16 mouse cellular contexts compared by ENCODE assay signal in the genomic region with DNA sequence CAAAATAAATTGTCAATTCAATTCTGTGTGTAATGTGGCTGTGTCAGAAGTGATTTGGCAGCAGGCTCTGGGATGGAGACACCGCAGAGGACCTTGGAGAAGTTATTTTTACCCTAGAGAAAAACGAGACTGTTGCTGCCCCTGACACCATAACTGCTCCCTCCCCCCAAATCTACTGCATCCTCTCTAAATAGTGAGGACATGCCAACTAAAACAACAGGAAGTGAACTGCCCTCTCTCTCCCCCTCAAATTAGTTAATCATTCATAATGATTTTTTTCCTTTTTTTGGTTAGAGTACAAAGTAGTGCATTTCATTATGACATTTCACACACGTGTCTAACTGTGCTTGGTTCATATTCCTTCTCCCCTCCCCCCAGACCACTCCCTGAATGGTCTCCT. TPM values are rescaled to one million over a fixed set of nuclear protein-coding genes. Genes with fewer than 3 reads are reported as not detected.
DNase-seq lines count a peak whose midpoint lies in the region; ATAC-seq and TF ChIP-seq lines count a peak whose summit lies in the region.
"Had no signal": no experiment of that assay in that cellular context is flagged by ENCODE, and none has a peak within 500 bp of the region (broad histone marks: within the 10 kb centered on the region; RNA-seq: fewer than 3 reads in every experiment).

No protein-coding gene starts in this region.

- H3K9ac ChIP-seq in heart, postnatal 0 days (replicated peaks; ENCODE audit: low read depth, low read length) = no peak overlapping the region
- no peak overlapping the region for H3K9ac ChIP-seq in heart, embryonic 12.5 days
- H3K9ac ChIP-seq in liver, embryonic 15.5 days = no peak overlapping the region
- H3K9ac ChIP-seq in liver, embryonic 12.5 days = no peak overlapping the region
- no peak overlapping the region for H3K9ac ChIP-seq in liver, postnatal 0 days (replicated peaks)
- H3K9ac ChIP-seq: forebrain, embryonic 13.5 days; hindbrain, embryonic 12.5 days; liver, embryonic 14.5 days had no signal

- H3K4me3 ChIP-seq in heart, postnatal 0 days (ENCODE audit: low read depth, low read length) = no peak overlapping the region
- no peak overlapping the region for H3K4me3 ChIP-seq in heart, embryonic 12.5 days
- no peak overlapping the region for H3K4me3 ChIP-seq in liver, embryonic 15.5 days (replicated peaks)
- no peak overlapping the region for H3K4me3 ChIP-seq in liver, embryonic 12.5 days
- no peak overlapping the region for H3K4me3 ChIP-seq in liver, postnatal 0 days (ENCODE audit: low read depth, low read length)
- H3K4me3 ChIP-seq: forebrain, embryonic 13.5 days; hindbrain, embryonic 12.5 days had no signal

- no peaks in the 10 kb centered on the region for H3K27me3 ChIP-seq in heart, postnatal 0 days (ENCODE audit: control insufficient read depth, insufficient read depth, low read length)
- no peaks in the 10 kb centered on the region for H3K27me3 ChIP-seq in heart, embryonic 12.5 days (replicated peaks)
- no peaks in the 10 kb centered on the region for H3K27me3 ChIP-seq in liver, embryonic 15.5 days
- H3K27me3 ChIP-seq in liver, embryonic 12.5 days (replicated peaks) = no peaks in the 10 kb centered on the region
- no peaks in the 10 kb centered on the region for H3K27me3 ChIP-seq in liver, postnatal 0 days (ENCODE audit: insufficient read depth, low read length)
- H3K27me3 ChIP-seq: forebrain, embryonic 13.5 days; hindbrain, embryonic 12.5 days had no signal

- H3K4me1 ChIP-seq in heart, postnatal 0 days (ENCODE audit: control insufficient read depth, insufficient read depth) = peaks cover 11% of the 10 kb centered on the region
- peaks cover 12% of the 10 kb centered on the region; the same call in 1 of the 2 replicates for H3K4me1 ChIP-seq in heart, embryonic 12.5 days (replicated peaks)
- H3K4me1 ChIP-seq in liver, embryonic 15.5 days (replicated peaks) = no peaks in the 10 kb centered on the region; the same call in 1 of the 2 replicates
- H3K4me1 ChIP-seq in liver, embryonic 12.5 days = peaks cover 3% of the 10 kb centered on the region; the same call in 1 of the 2 replicates
- H3K4me1 ChIP-seq in liver, postnatal 0 days (ENCODE audit: insufficient read depth) = peaks cover 6% of the 10 kb centered on the region
- H3K4me1 ChIP-seq: forebrain, embryonic 13.5 days; hindbrain, embryonic 12.5 days had no signal

- no peak for TF ChIP-seq CTCF in heart, postnatal 0 days (IDR thresholded peaks at IDR 0.05; ENCODE audit: low read depth)
- no peak for TF ChIP-seq CTCF in liver, postnatal 0 days (IDR thresholded peaks at IDR 0.05; ENCODE audit: low read depth)

- no peak overlapping the region for H3K27ac ChIP-seq in heart, postnatal 0 days (ENCODE audit: low read depth)
- H3K27ac ChIP-seq in heart, embryonic 12.5 days (ENCODE audit: poor library complexity, severe bottlenecking) = no peak overlapping the region
- no peak overlapping the region for H3K27ac ChIP-seq in liver, embryonic 15.5 days (replicated peaks)
- H3K27ac ChIP-seq in liver, embryonic 12.5 days = no peak overlapping the region
- peak overlapping the region; percentile 44; the same call in 1 of the 2 replicates for H3K27ac ChIP-seq in liver, postnatal 0 days (ENCODE audit: low read depth)
- H3K27ac ChIP-seq: forebrain, embryonic 13.5 days; hindbrain, embryonic 12.5 days; liver, embryonic 14.5 days had no signal

- 9% methylated on average over 3 of the region's 3 CpGs for WGBS in heart, postnatal 0 days
- 28% methylated on average over 3 of the region's 3 CpGs for WGBS in heart, embryonic 12.5 days
- WGBS in liver, embryonic 15.5 days (ENCODE audit: insufficient replicate concordance) = 29% methylated on average over 3 of the region's 3 CpGs
- 36% methylated on average over 3 of the region's 3 CpGs for WGBS in liver, embryonic 12.5 days (ENCODE audit: insufficient replicate concordance)
- 20% methylated on average over 3 of the region's 3 CpGs for WGBS in liver, postnatal 0 days (ENCODE audit: insufficient replicate concordance)

- H3K9me3 ChIP-seq in heart, postnatal 0 days (replicated peaks; ENCODE audit: control insufficient read depth, low read length) = no peaks in the 10 kb centered on the region
- H3K9me3 ChIP-seq in heart, embryonic 12.5 days (replicated peaks) = no peaks in the 10 kb centered on the region
- H3K9me3 ChIP-seq in liver, embryonic 15.5 days (replicated peaks) = no peaks in the 10 kb centered on the region
- no peaks in the 10 kb centered on the region for H3K9me3 ChIP-seq in liver, embryonic 12.5 days (replicated peaks)
- H3K9me3 ChIP-seq in liver, postnatal 0 days (ENCODE audit: low read length) = no peaks in the 10 kb centered on the region
- H3K9me3 ChIP-seq: forebrain, embryonic 13.5 days; hindbrain, embryonic 12.5 days had no signal

- H3K4me2 ChIP-seq in heart, postnatal 0 days (ENCODE audit: low read depth, low read length) = no peak overlapping the region
- H3K4me2 ChIP-seq in heart, embryonic 12.5 days = no peak overlapping the region
- H3K4me2 ChIP-seq in liver, embryonic 15.5 days = no peak overlapping the region
- H3K4me2 ChIP-seq in liver, embryonic 12.5 days = no peak overlapping the region
- no peak overlapping the region for H3K4me2 ChIP-seq in liver, postnatal 0 days (ENCODE audit: low read depth, low read length)
- H3K4me2 ChIP-seq: forebrain, embryonic 13.5 days; hindbrain, embryonic 12.5 days; midbrain, embryonic 11.5 days had no signal

- H3K36me3 ChIP-seq in heart, postnatal 0 days (replicated peaks; ENCODE audit: control insufficient read depth, insufficient read depth, low read length) = no peaks in the 10 kb centered on the region
- H3K36me3 ChIP-seq in heart, embryonic 12.5 days = no peaks in the 10 kb centered on the region
- H3K36me3 ChIP-seq in liver, embryonic 15.5 days (replicated peaks) = no peaks in the 10 kb centered on the region
- H3K36me3 ChIP-seq in liver, embryonic 12.5 days = no peaks in the 10 kb centered on the region
- no peaks in the 10 kb centered on the region for H3K36me3 ChIP-seq in liver, postnatal 0 days (replicated peaks; ENCODE audit: insufficient read depth, low read length)
- H3K36me3 ChIP-seq: hindbrain, embryonic 12.5 days had no signal

- peak; percentile 39 for DNase-seq in heart, postnatal 0 days (ENCODE audit: low spot score)
- peak; percentile 12 for DNase-seq in retina, postnatal 1 day
- DNase-seq in retina, embryonic 14.5 days (ENCODE audit: low spot score) = no peak
- no peak for DNase-seq in liver, postnatal 0 days
- DNase-seq in right cerebral cortex, postnatal 4 days = no peak
- DNase-seq: adrenal gland, postnatal 14 days; cerebellum, adult 8-10 months; layer of hippocampus, postnatal 36 days had no signal

- ATAC-seq in heart, postnatal 0 days (ENCODE audit: insufficient read depth, low read depth) = no peak
- ATAC-seq in heart, embryonic 12.5 days (ENCODE audit: insufficient number of reproducible peaks, low FRiP score) = no peak
- ATAC-seq in liver, embryonic 15.5 days (ENCODE audit: insufficient read depth) = 0 out of 2 replicates have a peak, but pooled peaks have one; percentile 18
- ATAC-seq in liver, embryonic 12.5 days = no peak
- peak; percentile 89 for ATAC-seq in liver, postnatal 0 days
- ATAC-seq: activated CD4-positive, CD25-positive, alpha-beta regulatory T cell, adult 4 months; forebrain, embryonic 13.5 days had no signal

- no peak for TF ChIP-seq EP300 in heart, postnatal 0 days (IDR thresholded peaks at IDR 0.05; ENCODE audit: low read depth)
- TF ChIP-seq EP300 in liver, postnatal 0 days (IDR thresholded peaks at IDR 0.05; ENCODE audit: low read depth) = no peak

RNA-seq across cellular contexts. Expression of a gene that starts 55.6 kb away (rescaled TPM):
- 13.2 and 20.5 TPM in 2 replicates for total RNA-seq in heart, postnatal 0 days (2014; rRNA removed; ENCODE audit: low replicate concordance)
- polyA plus RNA-seq in heart, postnatal 0 days (2015; fragmentation: Nextera tagmentation; extraction: Ambion mirVana) = 25.1 and 26.5 TPM in 2 replicates
- 42.9 TPM in 2 replicates for polyA plus RNA-seq in heart, embryonic 12.5 days (2016; fragmentation: Nextera tagmentation; extraction: Ambion mirVana)
- polyA plus RNA-seq in liver, embryonic 15.5 days (2015; fragmentation: Nextera tagmentation; extraction: Ambion mirVana) = 25.3 and 29.4 TPM in 2 replicates
- 30.2 and 31.9 TPM in 2 replicates for polyA plus RNA-seq in liver, embryonic 12.5 days (2016; fragmentation: Nextera tagmentation; extraction: Ambion mirVana)
- 19.5 and 20.9 TPM in 2 replicates for polyA plus RNA-seq in liver, postnatal 0 days (2015; fragmentation: Nextera tagmentation; extraction: Ambion mirVana)

Comparison
In these comparisons a context has a peak if more than half of its experiments do, and no peak if none do; other contexts are left out.
1. ATAC-seq: peak in liver, embryonic 15.5 days (single experiment) and liver, postnatal 0 days (single experiment); none in heart, postnatal 0 days (single experiment), heart, embryonic 12.5 days (single experiment) and liver, embryonic 12.5 days (single experiment).
2. DNase-seq: peak in heart, postnatal 0 days (single experiment) and retina, postnatal 1 day (single experiment); none in retina, embryonic 14.5 days (single experiment), liver, postnatal 0 days (single experiment) and right cerebral cortex, postnatal 4 days (single experiment).